Mouse (Mus musculus) layer of hippocampus, postnatal 25 days (tissue): Measurements from ENCODE around the gene Defb25. TPM values are rescaled to one million over a fixed set of nuclear protein-coding genes. Genes with fewer than 3 reads are reported as not detected.

Experiments used
- DNase-seq, 2 experiments: peaks; one replicate each; pipeline ENCODE4 v3.0.0; 2022; ENCODE audit warnings: mixed read lengths in 2 of 2, low spot score in 1 of 2; ENCODE audit errors: extremely low spot score in 1 of 2
- total RNA-seq, 2 experiments: library from RNA; stranded (reverse); gene quantifications; 2 replicates each; pipeline ENCODE4 v1.2.3; 2021

Gene Defb25
- total RNA-seq, 2 experiments from 2014 or later = not detected

- no peak for DNase-seq
Observed at GRCm38 (mm10) chr2:152629239-152629638, 6.4 kb upstream of the Defb25 start.

- no peak for DNase-seq
Observed at GRCm38 (mm10) chr2:152628066-152628465, 5.2 kb upstream of the Defb25 start.

DNA sequence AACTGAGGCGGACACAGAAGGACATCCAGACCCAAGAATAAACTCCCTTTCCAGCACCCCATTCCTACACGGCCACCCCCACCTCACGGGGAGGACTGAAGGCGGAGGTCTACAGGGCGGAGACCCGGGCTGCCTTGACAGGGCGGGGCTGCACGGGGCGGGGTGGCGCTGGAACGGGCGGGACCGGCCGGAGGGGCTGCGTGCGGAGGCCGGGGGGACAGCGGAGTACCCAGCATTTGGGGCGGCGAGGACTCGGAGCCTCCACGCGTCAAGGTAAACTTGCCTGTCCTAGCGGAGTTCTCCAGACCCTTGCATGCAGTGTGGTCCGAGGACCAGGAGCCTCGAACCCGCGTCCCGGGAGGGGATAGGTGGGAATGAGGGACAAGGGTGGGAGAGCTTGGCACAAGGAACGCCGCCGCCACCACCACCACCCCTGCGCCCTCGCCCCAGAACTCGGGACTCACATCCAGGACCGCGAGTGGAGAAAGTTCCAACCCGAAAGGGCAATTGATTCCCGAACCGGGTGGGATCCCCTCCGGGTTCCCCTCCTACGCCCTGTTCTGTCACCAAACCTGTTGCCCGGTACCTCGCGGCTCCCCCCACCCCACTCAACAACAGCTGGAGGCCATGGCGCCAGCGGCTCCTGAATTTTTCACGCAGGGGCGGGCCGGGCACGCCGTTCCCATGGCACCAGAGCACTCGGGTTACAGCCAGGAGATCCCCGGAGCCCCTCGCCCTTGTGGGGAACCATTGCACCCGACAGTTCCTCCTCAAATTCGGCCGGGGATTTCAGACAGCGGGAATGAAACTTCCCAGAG is 4.1 kb upstream of the Defb25 start, which contains the start of gene Rem1:
TSS of gene Rem1 (plus strand) at position 178 of the 818 bp plus-strand sequence.
- no peak for DNase-seq

GRCm38 (mm10) chr2:152625256-152625655 is 2.4 kb upstream of the Defb25 start:
- no peak for DNase-seq

- DNase-seq = no peak
Observed at GRCm38 (mm10) chr2:152624566-152624965, 1.7 kb upstream of the Defb25 start.

DNA sequence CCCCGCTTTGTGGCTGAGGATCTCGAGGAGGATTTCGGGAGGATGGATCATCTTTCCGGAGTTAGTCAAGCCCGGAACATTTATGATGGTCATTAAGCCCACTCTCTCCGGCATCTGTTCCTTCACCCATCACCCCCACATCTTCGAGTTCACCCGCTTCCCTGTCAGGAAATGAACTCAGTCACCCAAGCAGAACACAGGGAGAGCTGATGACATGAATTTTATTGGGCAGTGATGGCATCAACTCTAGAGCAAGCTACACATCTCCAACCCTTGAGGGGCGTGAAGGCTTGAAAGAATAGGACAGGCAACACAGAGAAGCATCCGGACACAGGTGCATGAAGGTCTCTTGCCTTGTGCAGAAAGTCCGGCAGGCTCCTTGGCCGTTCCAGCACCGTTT is 702 bp downstream of the Defb25 start:
- no peak for DNase-seq

DNA sequence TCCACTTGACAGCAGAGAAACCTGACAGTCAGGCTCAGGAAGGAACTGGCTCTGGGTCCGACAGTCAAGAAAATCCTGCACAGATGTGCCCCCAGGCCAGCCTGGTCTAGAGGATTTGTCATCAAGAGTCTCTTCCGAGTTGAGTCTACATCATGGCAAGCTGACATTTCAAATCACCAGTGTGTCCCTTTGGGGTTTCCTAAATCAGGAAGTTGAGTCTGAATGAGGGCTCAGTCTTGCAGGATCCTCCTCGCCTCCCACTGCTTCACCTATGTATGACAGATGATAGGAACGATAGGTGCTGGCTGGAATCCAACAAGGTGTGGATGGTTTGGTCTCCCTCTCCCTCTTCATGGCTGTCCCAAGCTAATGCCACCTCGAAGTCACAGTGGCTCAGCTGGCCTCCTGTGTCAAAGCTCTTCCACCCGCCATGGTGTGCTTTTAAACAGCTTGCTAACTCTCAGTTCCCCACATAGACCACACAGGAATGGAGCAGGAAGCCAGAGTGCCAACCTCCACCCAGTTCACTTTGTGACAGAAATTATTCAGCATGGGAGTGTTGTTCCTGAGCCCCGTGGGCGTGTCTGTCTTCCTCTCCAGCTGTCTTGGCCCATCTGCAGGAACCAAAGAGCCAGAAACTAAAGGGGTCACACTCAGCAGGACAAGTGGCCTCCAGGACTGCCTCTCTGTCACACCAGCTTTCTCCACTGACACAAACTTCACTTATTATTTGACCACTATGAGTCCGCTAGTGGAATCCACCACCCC is 2.3 kb downstream of the Defb25 start:
- no peak for DNase-seq

DNA sequence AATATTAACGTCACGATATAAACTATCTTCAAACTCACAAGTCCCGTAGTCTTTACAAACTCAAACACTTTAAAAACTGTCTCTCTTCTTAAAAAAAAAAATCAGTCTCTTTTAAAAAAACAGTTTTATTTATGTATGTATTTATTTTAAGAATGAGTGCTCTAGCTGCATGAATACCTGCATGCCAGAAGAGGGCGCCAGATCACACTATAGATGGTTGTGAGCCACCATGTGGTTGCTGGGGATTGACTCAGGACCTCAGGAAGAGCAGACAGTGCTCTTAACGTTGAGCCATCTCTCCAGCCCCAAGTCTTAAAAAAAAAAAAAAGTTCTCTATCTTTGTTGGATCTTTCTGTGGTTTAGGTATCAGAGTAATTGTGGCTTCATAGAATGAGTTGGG is 5.5 kb downstream of the Defb25 start:
- DNase-seq = no peak

- DNase-seq = no peak
Observed at GRCm38 (mm10) chr2:152616470-152616869, 6.4 kb downstream of the Defb25 start.

- peak; percentile 29 to 31 for DNase-seq
Observed at GRCm38 (mm10) chr2:152615563-152615962, 7.3 kb downstream of the Defb25 start.

DNA sequence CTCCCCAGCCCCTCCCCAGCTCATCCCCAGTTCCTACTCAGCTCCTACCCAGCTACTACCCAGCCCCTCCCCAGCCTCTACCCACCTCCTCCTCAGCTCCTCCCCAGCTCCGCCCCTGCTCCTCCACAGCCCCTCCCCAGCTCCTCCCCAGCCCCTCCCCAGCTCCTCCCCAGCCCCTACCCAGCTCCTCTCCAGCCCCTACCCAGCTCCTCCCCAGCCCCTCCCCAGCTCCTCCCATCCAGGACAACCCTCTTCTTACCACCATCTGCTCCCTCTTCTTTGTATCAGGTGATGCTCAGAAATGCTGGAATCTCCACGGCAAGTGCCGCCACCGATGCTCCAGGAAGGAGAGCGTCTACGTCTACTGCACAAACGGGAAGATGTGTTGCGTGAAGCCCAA is 10.7 kb downstream of the Defb25 start:
- no peak for DNase-seq

DNA sequence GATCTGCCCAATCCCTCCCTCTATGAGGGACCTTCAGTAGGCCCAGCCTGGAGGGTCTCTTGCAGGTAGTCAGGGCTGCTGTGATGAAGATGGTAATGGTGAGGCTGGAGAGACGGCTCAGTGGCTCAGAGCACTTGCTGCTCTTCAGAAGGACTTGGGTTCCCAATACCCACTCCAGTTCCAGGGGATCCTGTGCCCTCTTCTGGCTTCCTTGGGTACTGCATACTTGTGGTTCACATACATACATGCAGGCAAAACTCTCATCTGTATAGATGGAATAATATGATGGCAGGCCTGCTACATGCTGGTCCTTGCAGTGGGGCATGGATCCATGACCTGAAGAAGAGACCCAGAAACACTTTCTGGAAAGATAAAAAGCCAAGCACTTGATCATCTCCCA is 14.1 kb downstream of the Defb25 start:
- DNase-seq = no peak

- DNase-seq = no peak
Observed at GRCm38 (mm10) chr2:152607746-152608145, 15.1 kb downstream of the Defb25 start.

DNA sequence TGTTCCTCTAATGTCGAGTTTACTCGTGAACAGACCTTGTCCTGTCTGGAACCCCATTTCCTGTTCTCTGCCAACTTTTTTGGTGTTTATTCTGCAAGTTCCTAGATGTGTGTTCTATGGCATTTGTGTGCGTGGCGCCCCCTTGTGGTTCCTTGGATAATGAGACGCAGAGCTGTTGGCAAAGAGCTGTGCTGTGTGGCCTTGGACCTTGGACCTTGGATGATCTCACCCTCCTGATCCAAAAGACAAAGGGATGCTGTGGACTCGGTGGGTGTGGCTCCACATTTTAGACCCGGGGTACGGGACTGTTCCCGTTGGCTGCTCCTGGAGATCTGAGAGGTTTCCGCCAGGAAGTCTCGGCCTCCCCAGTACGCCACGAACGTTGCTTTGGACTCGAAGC is 18.8 kb downstream of the Defb25 start, which contains the start of gene Defb36:
TSS of gene Defb36 (plus strand) at position 271 of the 400 bp plus-strand sequence.
- peak; percentile 18 to 60 for DNase-seq

- DNase-seq = no peak
Observed at GRCm38 (mm10) chr2:152601275-152601960, 21.4 kb downstream of the Defb25 start.

GRCm38 (mm10) chr2:152600076-152600475 is 22.8 kb downstream of the Defb25 start:
- DNase-seq = no peak

GRCm38 (mm10) chr2:152599299-152599698 is 23.6 kb downstream of the Defb25 start, which contains the start of gene Defb45:
Defb45 (minus strand) TSS chr2:152599399.
- DNase-seq = no peak

- no peak for DNase-seq
Observed at GRCm38 (mm10) chr2:152589021-152589420, 33.8 kb downstream of the Defb25 start.

DNA sequence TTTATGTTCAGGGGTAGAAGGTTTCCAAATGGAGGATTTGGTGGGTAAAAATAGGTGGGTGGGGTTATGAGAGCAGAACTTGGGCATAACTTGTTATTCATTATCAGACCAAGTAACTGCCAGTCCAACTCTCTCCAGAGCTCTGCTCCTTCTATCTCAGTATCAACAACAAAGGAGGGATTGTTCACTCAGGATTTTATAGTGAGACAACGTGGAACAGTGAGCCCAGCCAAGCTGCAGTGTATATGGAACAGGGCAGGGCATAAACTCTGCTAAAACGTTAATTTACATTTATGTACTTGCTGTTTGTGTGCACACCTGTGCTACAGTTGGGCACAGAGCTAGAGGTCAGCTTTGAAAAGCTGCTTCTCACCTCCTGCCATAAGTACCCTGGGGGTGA is 34.4 kb downstream of the Defb25 start:
- no peak for DNase-seq

GRCm38 (mm10) chr2:152586926-152587560 is 35.8 kb downstream of the Defb25 start:
- peak in 1 of 2 experiments; percentile 39 for DNase-seq
